Mouse (Mus musculus) adrenal gland, adult (tissue): ENCODE data around the gene Aldh9a1.
A peak's percentile ranks its signal among the peaks of the same experiment; 100 is the strongest.

Source experiments
- DNase-seq, 2 experiments: peaks; one replicate each; pipeline ENCODE4 v3.0.0; 2022 to 2023; ENCODE audit warnings: low spot score in 1 of 2; ENCODE audit not compliant: inconsistent age in 2 of 2

The Aldh9a1 gene

GRCm38 (mm10) chr1:167382763-167383162 lies 33.0 kb downstream of the Aldh9a1 start:
- no peak for DNase-seq

- DNase-seq, result no peak
Observed at GRCm38 (mm10) chr1:167383178-167383577, 33.4 kb downstream of the Aldh9a1 start.

- no peak for DNase-seq
Observed at GRCm38 (mm10) chr1:167384156-167384555, 34.4 kb downstream of the Aldh9a1 start.

GRCm38 (mm10) chr1:167385211-167385610 lies 35.4 kb downstream of the Aldh9a1 start:
- DNase-seq, result no peak

- no peak for DNase-seq
Observed at GRCm38 (mm10) chr1:167385636-167386035, 35.8 kb downstream of the Aldh9a1 start.

GRCm38 (mm10) chr1:167386466-167386865 lies 36.7 kb downstream of the Aldh9a1 start:
- no peak for DNase-seq

GRCm38 (mm10) chr1:167387310-167387709 lies 37.5 kb downstream of the Aldh9a1 start:
- DNase-seq, result peak; percentile 76 to 92

GRCm38 (mm10) chr1:167387796-167388195 lies 38.0 kb downstream of the Aldh9a1 start:
- no peak for DNase-seq

- DNase-seq, result peak in 1 of 2 experiments; percentile 64
Observed at GRCm38 (mm10) chr1:167388571-167388970, 38.8 kb downstream of the Aldh9a1 start.

- DNase-seq, result no peak
Observed at GRCm38 (mm10) chr1:167389584-167389983, 39.8 kb downstream of the Aldh9a1 start.

GRCm38 (mm10) chr1:167390381-167390780 lies 40.6 kb downstream of the Aldh9a1 start:
- no peak for DNase-seq

- no peak for DNase-seq
Observed at GRCm38 (mm10) chr1:167391241-167391640, 41.5 kb downstream of the Aldh9a1 start.

GRCm38 (mm10) chr1:167392031-167392640 lies 42.3 kb downstream of the Aldh9a1 start:
- DNase-seq, result peak; percentile 55 to 87

- peak; percentile 31 to 75 for DNase-seq
Observed at GRCm38 (mm10) chr1:167392687-167393086, 42.9 kb downstream of the Aldh9a1 start.

GRCm38 (mm10) chr1:167393281-167393680 lies 43.5 kb downstream of the Aldh9a1 start:
- no peak for DNase-seq

GRCm38 (mm10) chr1:167393683-167394492 lies 44.1 kb downstream of the Aldh9a1 start, which contains the start of gene Mgst3:
Gene Mgst3, minus strand, starts transcription at chr1:167393841.
- peak; percentile 95 to 99 for DNase-seq

- DNase-seq, result no peak
Observed at GRCm38 (mm10) chr1:167405237-167405636, 55.4 kb downstream of the Aldh9a1 start.

- DNase-seq, result no peak
Observed at GRCm38 (mm10) chr1:167409601-167410000, 59.8 kb downstream of the Aldh9a1 start.

GRCm38 (mm10) chr1:167411991-167412715 lies 62.4 kb downstream of the Aldh9a1 start:
- DNase-seq, result no peak

GRCm38 (mm10) chr1:167414846-167415245 lies 65.1 kb downstream of the Aldh9a1 start:
- DNase-seq, result peak; percentile 56 to 91
